Mouse (Mus musculus): Measurements from ENCODE around the gene Gm9964. TPM values are rescaled to one million over a fixed set of nuclear protein-coding genes. Genes with fewer than 3 reads are reported as not detected.
"Not testable (repeated sequence)": the region's sequence is repeated elsewhere in the genome, so short reads cannot be mapped to it uniquely, and the experiment has no call there.

Gm9964 gene
- polyA plus RNA-seq, 1 experiment from 2014 or later: not detected

DNA sequence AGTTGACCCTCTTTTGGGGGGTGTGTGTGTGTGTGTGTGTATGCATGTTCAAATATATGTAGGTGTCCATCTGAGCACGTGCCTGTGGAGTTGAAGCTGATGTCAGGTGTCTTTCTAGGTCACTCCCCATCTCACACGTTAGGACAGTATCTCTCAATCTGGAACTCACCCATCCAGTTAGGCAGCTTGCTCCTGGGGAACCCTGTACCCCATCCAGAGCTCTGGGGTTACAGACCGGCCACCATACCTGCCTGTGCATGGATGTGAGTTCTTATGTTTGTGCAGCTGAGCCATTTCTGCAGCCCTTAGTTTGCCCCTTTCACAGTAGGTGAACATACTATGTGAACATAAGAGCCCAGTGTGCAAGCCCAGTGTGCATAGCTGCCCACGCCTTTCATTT lies 23.7 kb downstream of the Gm9964 start:
- no peak overlapping the region for H3K4me3 ChIP-seq (replicated peaks)
- no peaks in the 10 kb centered on the region for H3K9me3 ChIP-seq
- no peaks in the 10 kb centered on the region; the same call in 1 of the 2 replicates for H3K36me3 ChIP-seq (replicated peaks)
- no peak overlapping the region for H3K9ac ChIP-seq
- no peak overlapping the region for H3K27ac ChIP-seq
- no peak overlapping the region for H3K4me2 ChIP-seq
- no peak for ATAC-seq (ENCODE audit: low FRiP score)
- no peaks in the 10 kb centered on the region for H3K4me1 ChIP-seq
- WGBS: 82% methylated on average over 4 of the region's 4 CpGs
- H3K27me3 ChIP-seq: no peaks in the 10 kb centered on the region

DNA sequence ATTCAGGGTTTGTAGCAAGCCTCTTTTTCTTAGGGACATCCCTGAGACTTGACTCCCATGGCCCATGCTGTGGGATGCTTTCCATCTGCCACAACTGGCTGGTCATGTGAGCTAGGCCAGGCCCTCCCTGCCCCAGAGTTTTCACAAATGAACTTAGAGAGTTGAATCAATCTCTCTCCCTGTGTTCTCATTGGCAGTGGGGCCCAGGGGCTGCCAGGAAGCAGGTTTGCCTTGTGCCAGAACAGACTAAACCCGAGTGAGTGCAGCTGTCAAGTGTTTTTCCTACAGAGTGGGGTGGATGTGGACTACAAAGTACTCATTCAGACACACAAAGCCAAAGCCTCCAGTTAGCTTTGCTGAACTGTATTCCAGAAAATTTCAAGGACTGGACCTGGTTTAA lies 29.5 kb downstream of the Gm9964 start:
- H3K9me3 ChIP-seq: no peaks in the 10 kb centered on the region
- no peak overlapping the region for H3K4me2 ChIP-seq
- no peak overlapping the region for H3K4me3 ChIP-seq (replicated peaks)
- H3K27ac ChIP-seq: 0 out of 2 replicates have a peak overlapping the region, but pooled peaks have one; percentile 31
- no peaks in the 10 kb centered on the region for H3K36me3 ChIP-seq (replicated peaks)
- no peaks in the 10 kb centered on the region for H3K27me3 ChIP-seq
- no peak for ATAC-seq (ENCODE audit: low FRiP score)
- H3K4me1 ChIP-seq: no peaks in the 10 kb centered on the region; the same call in 1 of the 2 replicates
- WGBS: 35% methylated on average over 1 of the region's 1 CpGs
- no peak overlapping the region for H3K9ac ChIP-seq

DNA sequence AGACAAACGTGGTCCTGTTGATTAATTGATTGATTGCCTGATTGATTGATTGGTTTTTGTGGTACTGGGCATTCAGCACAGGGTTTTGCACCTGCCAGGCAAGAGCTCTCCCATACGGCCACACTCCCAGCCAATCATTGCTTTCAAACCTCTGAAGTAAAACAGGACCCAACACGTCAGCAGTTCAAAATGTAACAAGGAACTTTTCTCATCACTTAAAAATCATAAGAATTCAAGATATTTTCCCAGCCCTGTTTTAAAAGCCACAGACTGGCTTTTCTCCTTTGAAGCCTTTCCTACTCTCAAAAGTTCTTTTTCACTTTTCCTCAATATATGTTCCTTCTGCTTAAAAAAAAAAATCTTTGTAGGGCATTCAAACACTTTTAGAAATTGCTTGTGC lies 32.3 kb downstream of the Gm9964 start:
- H3K36me3 ChIP-seq (replicated peaks): no peaks in the 10 kb centered on the region
- H3K27me3 ChIP-seq: no peaks in the 10 kb centered on the region
- H3K4me3 ChIP-seq (replicated peaks): no peak overlapping the region
- H3K4me2 ChIP-seq: no peak overlapping the region
- ATAC-seq (ENCODE audit: low FRiP score): no peak
- no peaks in the 10 kb centered on the region; the same call in 1 of the 2 replicates for H3K4me1 ChIP-seq
- no peaks in the 10 kb centered on the region for H3K9me3 ChIP-seq
- WGBS: 61% methylated on average over 3 of the region's 3 CpGs
- no peak overlapping the region for H3K27ac ChIP-seq
- no peak overlapping the region for H3K9ac ChIP-seq

DNA sequence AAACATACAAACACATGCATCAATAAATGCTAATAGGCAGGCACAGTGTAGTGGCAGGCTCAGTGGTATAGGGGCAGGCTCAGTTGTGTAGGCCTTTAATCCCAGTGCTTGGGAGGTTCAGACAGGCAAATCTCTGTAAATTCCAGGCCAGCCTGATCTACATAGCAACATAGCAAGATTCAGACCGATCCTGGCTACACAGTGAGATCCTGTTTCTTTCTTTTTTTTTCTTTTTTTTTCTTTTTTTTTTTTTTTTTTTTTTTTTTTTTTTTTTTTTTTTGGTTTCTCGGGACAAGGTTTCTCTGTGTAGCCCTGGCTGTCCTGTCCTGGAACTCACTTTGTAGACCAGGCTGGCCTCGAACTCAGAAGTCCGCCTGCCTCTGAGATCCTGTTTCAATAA lies 36.6 kb downstream of the Gm9964 start:
- 87% methylated on average over 4 of the region's 4 CpGs for whole genome bisulfite sequencing
- H3K9me3 ChIP-seq; H3K4me3 ChIP-seq (replicated peaks); H3K27ac ChIP-seq; H3K27me3 ChIP-seq; H3K4me2 ChIP-seq; ATAC-seq (ENCODE audit: low FRiP score); H3K4me1 ChIP-seq; H3K9ac ChIP-seq; H3K36me3 ChIP-seq (replicated peaks): not testable (repeated sequence)

DNA sequence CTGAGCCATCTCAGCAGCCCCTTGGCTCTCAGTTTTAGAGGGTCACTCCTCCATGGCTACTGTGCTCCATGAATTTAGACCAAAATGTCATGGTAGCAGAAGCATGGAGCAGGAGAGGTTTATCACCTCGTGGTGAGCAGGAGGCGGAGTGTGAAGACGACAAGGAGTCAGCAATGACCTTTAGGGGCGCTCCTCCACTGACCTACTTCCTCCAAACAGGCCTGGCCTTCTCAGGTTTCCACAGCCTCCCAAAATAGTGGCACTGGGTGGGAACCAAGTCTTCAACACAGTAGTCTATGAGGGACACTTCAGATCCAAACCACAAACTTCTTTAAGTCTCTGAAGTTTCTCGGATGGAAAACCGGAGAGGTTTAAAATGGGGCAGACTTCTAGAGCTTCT lies 38.0 kb downstream of the Gm9964 start:
- ATAC-seq (ENCODE audit: low FRiP score): no peak
- H3K9ac ChIP-seq: no peak overlapping the region
- WGBS: 85% methylated on average over 6 of the region's 6 CpGs

DNA sequence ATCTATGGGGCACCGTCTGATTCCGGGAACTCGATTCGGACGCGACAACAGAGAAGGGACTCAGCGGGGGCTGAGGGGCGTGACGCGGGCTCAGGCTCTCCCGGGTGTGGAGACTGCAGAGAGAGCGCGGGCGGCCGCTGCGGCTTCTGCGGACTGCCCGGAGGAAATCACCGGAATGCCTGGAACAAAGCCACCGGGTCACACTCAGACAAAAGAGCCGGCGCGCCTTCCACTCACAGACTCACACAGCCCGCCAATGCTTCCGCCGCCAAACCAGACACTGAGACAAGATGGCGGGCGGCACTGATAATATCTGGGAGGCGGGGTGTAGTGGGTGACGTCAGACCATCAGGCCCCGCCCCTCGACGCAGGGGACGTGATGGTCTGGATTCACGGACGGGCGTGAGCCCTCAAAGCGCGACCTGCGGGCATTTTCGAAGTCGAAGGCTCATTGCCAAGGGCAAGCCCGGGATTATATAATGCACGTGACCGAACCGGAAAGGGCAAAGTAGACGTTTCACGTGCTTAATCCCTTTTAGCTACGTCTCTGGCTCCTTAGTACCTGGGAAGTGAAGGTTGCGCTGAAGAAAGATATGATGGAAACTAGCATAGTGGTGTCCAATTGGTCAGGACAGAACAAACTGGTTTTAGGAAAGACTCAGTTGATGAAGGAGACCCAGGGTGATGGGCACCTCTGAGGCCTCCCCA lies 42.2 kb downstream of the Gm9964 start, which contains the start of gene Wsb1:
Gene Wsb1, minus strand, starts transcription at position 281 of the 708 bp plus-strand sequence.
- Histone ChIP-seq H3K9ac (peak within 1 kb of the TSS; percentile 92), H3K27ac (peak within 1 kb of the TSS; percentile 97), H3K4me1 (peaks cover 17% of the 10 kb centered on the region), H3K4me3 (replicated peaks) (peak within 1 kb of the TSS; percentile 93), H3K4me2 (peak within 1 kb of the TSS; percentile 80), H3K36me3 (replicated peaks) (peaks cover 21% of the 10 kb centered on the region), H3K27me3 (peaks cover 10% of the 10 kb centered on the region; the same call in 1 of the 2 replicates), H3K9me3 (no peaks in the 10 kb centered on the region)
- 1% methylated on average over 50 of the region's 50 CpGs for WGBS
- ATAC-seq (ENCODE audit: low FRiP score): peak; percentile 97

More for the DNA sequence above, 38.0 kb downstream of the Gm9964 start:
- Histone ChIP-seq H3K4me3 (replicated peaks) (no peak overlapping the region), H3K27me3 (peaks cover 10% of the 10 kb centered on the region; the same call in 1 of the 2 replicates), H3K4me2 (no peak overlapping the region), H3K4me1 (no peaks in the 10 kb centered on the region), H3K9me3 (no peaks in the 10 kb centered on the region), H3K27ac (no peak overlapping the region), H3K36me3 (replicated peaks) (no peaks in the 10 kb centered on the region)

DNA sequence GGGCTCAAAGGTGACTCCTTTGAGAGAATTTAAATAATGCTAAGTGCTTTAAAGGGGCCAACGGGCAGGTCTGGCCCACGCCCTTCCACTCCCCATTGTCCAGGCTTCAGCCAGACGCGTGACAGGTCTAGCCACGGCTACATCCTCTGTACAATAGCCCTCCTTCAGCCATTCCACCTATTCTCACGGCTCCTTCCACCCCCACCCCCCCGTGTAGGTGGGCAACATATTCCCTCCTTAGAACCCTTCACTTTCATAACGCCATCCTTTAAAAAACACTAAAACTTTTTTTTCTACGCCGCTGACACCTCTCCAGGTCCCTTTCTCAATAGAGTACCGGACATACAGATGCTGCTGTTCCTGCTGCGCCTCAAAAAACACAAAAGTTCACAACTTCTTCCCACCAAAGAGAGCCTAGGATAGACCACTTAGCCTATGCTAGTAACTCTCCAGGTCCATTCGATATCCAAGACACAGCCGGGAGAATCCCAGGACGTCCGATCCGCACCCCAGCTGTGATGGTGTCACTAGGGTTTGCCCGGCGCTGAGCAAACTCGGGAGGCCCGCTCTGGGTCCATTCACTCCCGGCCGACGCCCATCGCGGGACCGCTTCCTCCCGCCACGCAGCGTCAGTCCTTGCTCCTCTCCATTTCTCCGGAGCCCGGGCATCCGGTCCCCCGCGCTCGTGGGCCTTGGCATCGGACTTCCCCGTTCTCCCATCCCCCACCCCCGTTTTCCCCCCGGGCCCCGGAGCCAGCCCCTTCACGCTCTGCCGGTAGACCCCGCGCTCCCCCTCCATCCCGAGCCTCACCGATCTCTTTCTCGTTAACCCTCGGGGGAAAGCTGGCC lies 42.9 kb downstream of the Gm9964 start:
- Histone ChIP-seq H3K27me3 (peaks cover 10% of the 10 kb centered on the region; the same call in 1 of the 2 replicates), H3K4me3 (replicated peaks) (peak overlapping the region; percentile 93), H3K27ac (peak overlapping the region; percentile 97), H3K4me1 (peaks cover 17% of the 10 kb centered on the region), H3K4me2 (peak overlapping the region; percentile 80), H3K36me3 (replicated peaks) (peaks cover 29% of the 10 kb centered on the region), H3K9me3 (no peaks in the 10 kb centered on the region), H3K9ac (peak overlapping the region; percentile 92)
- peak; percentile 59 for ATAC-seq (ENCODE audit: low FRiP score)
- WGBS: under 1% methylated on average over 49 of the region's 49 CpGs

DNA sequence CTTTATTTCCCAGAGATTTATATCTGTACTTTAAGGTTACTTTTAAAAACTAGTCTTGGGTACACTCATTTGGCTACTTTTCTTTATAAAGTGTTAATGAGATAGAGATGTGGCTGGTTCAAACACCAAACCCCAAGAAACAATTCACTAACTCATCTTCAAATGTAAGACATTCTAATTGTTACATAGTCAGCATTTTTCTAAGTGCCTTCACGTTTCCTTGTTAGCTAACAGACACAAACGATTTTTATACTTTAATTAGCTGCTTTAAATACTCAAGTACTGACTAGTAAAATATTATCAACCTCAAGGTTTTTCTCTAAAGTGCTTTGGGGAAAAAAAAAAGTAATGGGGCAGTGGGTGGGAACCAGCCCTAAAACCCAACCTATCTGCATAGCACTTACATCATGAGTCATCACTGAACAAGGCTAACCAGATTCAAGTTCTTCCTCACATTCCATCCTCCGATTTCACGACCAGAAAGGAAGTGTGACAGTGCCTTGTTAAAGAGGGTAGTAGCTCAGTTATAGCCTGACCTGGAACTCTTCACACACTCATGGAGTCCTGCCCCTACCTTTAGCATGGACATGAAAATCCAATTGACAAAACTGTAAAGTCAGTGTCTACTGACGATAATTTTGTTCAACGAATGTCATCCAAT lies 43.7 kb downstream of the Gm9964 start:
- no peak for ATAC-seq (ENCODE audit: low FRiP score)
- Histone ChIP-seq H3K4me1 (peaks cover 17% of the 10 kb centered on the region), H3K4me2 (peak overlapping the region; percentile 80), H3K4me3 (replicated peaks) (peak overlapping the region; percentile 93), H3K9me3 (no peaks in the 10 kb centered on the region), H3K27ac (no peak overlapping the region), H3K36me3 (replicated peaks) (peaks cover 34% of the 10 kb centered on the region), H3K27me3 (peaks cover 10% of the 10 kb centered on the region; the same call in 1 of the 2 replicates), H3K9ac (peak overlapping the region; percentile 92)
- WGBS: 26% methylated on average over 6 of the region's 6 CpGs

Other genes starting within 250 kb of the Gm9964 start
- gene Ksr1, start 150.5 kb downstream of the Gm9964 start, polyA plus RNA-seq (2016; fragmentation: Nextera tagmentation; extraction: Ambion mirVana): 4.7 and 7.6 TPM in 2 replicates
- 457 and 459 TPM in 2 replicates for gene Wsb1, start 42.2 kb downstream of the Gm9964 start, polyA plus RNA-seq (2016; fragmentation: Nextera tagmentation; extraction: Ambion mirVana)
- 8.9 and 9.6 TPM in 2 replicates for gene Nf1, start 42.8 kb upstream of the Gm9964 start, polyA plus RNA-seq (2016; fragmentation: Nextera tagmentation; extraction: Ambion mirVana)
- 1.4 and 1.5 TPM in 2 replicates for gene Omg, start 207.2 kb upstream of the Gm9964 start, polyA plus RNA-seq (2016; fragmentation: Nextera tagmentation; extraction: Ambion mirVana)
- not detected in 2 replicates for gene Evi2b, start 226.9 kb upstream of the Gm9964 start, polyA plus RNA-seq (2016; fragmentation: Nextera tagmentation; extraction: Ambion mirVana)
- gene Evi2, start 233.7 kb upstream of the Gm9964 start, polyA plus RNA-seq (2016; fragmentation: Nextera tagmentation; extraction: Ambion mirVana): 1.0 and 1.1 TPM in 2 replicates
- gene Evi2a, start 233.7 kb upstream of the Gm9964 start, polyA plus RNA-seq (2016; fragmentation: Nextera tagmentation; extraction: Ambion mirVana): 2.9 and 3.0 TPM in 2 replicates

All from forebrain, embryonic 12.5 days (tissue).